Mouse (Mus musculus): ENCODE data around the gene Fgf12.
A peak's percentile ranks its signal among the peaks of the same experiment; 100 is the strongest.

Fgf12 gene

GRCm38 (mm10) chr16:28603155-28603554, 149.7 kb downstream of the Fgf12 start:
- no peak for DNase-seq

- DNase-seq, result no peak
Observed at GRCm38 (mm10) chr16:28601723-28602122, 151.1 kb downstream of the Fgf12 start.

GRCm38 (mm10) chr16:28596112-28596511, 156.8 kb downstream of the Fgf12 start:
- no peak for DNase-seq

- peak; percentile 86 for DNase-seq
Observed at GRCm38 (mm10) chr16:28593075-28593915, 159.6 kb downstream of the Fgf12 start.

GRCm38 (mm10) chr16:28592466-28592865, 160.4 kb downstream of the Fgf12 start:
- no peak for DNase-seq

- no peak for DNase-seq
Observed at GRCm38 (mm10) chr16:28591583-28591982, 161.3 kb downstream of the Fgf12 start.

- peak; percentile 16 for DNase-seq
Observed at GRCm38 (mm10) chr16:28572212-28572611, 180.7 kb downstream of the Fgf12 start.

- peak; percentile 57 for DNase-seq
Observed at GRCm38 (mm10) chr16:28564716-28565217, 188.1 kb downstream of the Fgf12 start.

GRCm38 (mm10) chr16:28564075-28564715, 188.7 kb downstream of the Fgf12 start:
- DNase-seq, result peak; percentile 77

- no peak for DNase-seq
Observed at GRCm38 (mm10) chr16:28562847-28563246, 190.0 kb downstream of the Fgf12 start.

- DNase-seq, result no peak
Observed at GRCm38 (mm10) chr16:28555219-28555618, 197.6 kb downstream of the Fgf12 start.

- DNase-seq, result no peak
Observed at GRCm38 (mm10) chr16:28539423-28539822, 213.4 kb downstream of the Fgf12 start.

- DNase-seq, result peak; percentile 83
Observed at GRCm38 (mm10) chr16:28517596-28518524, 235.0 kb downstream of the Fgf12 start.

GRCm38 (mm10) chr16:28512446-28512845, 240.4 kb downstream of the Fgf12 start:
- peak; percentile 13 for DNase-seq

- no peak for DNase-seq
Observed at GRCm38 (mm10) chr16:28511413-28511812, 241.5 kb downstream of the Fgf12 start.

GRCm38 (mm10) chr16:28497971-28498607, 254.8 kb downstream of the Fgf12 start:
- no peak for DNase-seq

GRCm38 (mm10) chr16:28491711-28492110, 261.2 kb downstream of the Fgf12 start:
- DNase-seq, result peak; percentile 50

GRCm38 (mm10) chr16:28490515-28490914, 262.4 kb downstream of the Fgf12 start:
- peak; percentile 85 for DNase-seq

- no peak for DNase-seq
Observed at GRCm38 (mm10) chr16:28484920-28485319, 267.9 kb downstream of the Fgf12 start.

- no peak for DNase-seq
Observed at GRCm38 (mm10) chr16:28479022-28479421, 273.8 kb downstream of the Fgf12 start.

GRCm38 (mm10) chr16:28476651-28477050, 276.2 kb downstream of the Fgf12 start:
- DNase-seq, result no peak

- no peak for DNase-seq
Observed at GRCm38 (mm10) chr16:28475553-28475952, 277.3 kb downstream of the Fgf12 start.

All from retina, postnatal 1 day (tissue).